Mouse (Mus musculus) urinary bladder, postnatal 25 days (tissue): ENCODE measurements around the gene Gm9844.

Experiments
- DNase-seq: peaks from one replicate; pipeline ENCODE4 v3.0.0; 2022; ENCODE audit warnings: low spot score

Gm9844 gene

DNA sequence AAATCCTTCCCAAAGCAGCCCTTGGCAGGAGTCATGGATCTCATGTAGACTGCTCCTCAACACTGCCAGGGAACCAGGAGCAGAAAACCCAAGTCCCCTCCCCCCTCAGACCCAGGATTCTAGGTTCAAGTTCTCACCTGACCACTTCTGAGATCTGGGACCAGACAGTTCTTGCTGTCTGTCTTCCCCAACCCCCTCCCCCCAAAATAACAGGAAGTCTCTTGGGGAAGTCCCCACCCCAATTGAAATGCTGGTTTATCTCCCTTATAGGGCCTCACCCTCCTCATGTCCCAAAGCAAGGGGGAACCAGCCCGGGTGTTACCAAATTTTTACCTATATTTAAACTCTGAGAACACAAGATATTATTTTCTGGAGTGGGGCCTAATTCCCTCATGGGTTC is 39.8 kb downstream of the Gm9844 start:
- DNase-seq: no peak

DNA sequence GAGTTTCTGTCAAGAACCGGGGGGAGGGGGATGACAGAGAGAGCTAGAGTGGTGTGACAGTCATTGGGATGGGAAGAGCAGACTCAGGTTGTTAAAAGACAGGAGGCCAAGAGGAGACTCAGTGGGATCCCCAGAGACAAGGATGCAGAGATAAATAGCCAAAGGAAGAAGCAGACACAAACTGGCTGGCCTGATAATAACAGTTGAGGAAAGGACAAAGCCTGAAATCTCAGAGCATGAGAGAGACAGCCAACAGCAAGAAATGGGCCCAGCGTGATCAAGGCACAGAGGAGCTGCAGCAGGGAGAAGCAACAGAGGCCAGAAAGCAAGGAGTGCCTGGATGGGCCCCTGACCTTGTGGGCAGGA is 40.2 kb downstream of the Gm9844 start:
- no peak for DNase-seq

DNA sequence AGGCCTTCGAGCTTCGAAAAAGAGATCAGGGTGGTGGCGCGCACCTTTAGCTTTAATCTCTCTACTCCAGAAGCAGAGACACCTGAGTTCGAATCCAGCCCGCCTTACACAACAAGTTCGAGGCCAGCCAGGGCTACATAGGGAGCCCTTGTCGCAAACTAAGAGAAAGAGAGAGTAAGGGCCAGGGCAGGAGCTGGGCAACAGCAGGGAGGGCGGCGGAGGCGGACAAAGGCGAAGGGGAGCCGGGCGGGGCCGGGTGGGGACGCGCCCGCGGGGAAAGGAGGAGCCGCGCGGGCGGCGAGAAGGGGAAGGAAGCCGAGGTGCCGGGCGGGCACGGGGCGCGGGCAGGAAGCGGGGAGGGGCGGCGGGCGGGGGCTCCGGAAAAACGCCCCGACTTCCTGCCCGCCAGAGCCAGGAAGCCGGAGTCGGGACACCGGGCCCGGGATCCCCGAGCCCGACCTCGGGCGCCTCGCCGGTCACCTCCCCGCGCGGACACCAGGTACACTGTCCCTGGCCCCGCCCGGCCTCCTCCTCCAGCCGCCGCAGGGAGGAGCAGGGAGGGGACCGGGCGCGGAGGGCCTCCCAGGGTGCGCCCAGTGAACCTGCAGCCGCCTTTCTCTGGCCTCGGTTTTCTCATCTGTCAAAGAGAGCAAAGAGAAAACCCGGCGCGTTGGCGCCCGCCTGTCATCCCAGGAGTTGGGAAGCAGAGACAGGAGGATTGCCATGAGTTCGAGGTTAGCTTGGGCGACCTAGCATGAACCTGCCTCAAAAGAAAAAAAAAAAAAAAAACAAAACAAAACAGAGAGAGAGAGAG is 40.8 kb downstream of the Gm9844 start, which contains the start of gene Arhgef1:
Gene Arhgef1, plus strand, starts transcription at position 283 of the 814 bp plus-strand sequence.
- DNase-seq: peak; percentile 63

DNA sequence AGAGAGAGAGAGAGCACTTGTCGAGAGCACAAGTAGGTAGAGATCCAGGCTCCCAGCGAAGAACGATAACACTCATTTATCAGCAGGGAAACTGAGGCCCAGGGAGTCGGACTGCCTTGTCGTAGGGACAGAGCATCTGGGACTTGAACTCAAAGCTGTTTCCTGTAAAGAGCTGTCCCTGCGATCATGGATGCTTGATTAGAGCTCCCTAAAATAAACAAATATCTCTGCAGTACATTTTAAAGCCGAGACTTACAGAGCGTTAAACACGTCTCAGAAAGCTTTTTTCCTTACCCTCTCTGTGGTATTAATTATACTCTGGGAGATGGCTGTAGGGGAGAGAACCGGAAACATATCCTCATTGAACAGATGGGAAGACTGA is 41.4 kb downstream of the Gm9844 start:
- no peak for DNase-seq

DNA sequence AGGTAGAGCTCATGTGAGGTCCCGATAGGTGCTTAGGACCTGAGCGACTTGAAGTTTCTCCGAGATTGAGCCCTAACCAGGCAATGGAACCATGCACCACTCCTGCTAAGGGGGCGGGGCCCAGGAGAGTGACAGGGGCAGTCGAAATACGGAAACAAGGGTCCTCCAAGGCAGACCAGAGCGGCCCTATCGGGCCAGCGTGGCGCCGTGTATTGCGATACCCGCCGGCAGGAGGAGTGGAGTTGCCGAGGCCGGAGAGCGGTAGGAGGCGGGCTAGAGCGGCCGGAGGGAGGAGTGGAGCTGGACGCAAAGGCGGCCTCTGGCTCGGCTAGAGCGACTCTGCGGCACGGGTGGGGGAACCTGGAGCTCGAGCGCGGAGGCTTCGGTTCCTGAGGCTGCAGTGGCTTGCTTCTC is 42.1 kb downstream of the Gm9844 start:
- DNase-seq: peak; percentile 89

DNA sequence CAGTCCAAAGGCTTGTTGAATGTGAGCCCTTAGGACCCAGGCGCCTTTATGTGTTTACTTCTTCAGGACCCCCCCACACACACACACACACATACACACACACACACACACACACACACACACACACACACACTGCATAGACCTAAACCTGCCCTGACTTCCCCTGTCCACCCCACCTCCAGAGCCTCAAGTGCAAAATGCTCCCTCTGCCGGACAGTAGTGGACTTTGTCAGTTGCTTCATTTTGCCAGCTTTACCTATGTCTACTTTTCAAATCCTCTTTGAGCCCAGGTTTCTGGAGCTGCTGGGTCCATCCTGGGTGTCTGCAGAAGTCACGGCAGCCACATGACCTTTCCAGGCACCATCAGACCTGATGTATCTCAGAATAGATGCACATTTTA is 42.9 kb downstream of the Gm9844 start:
- DNase-seq: peak; percentile 44

DNA sequence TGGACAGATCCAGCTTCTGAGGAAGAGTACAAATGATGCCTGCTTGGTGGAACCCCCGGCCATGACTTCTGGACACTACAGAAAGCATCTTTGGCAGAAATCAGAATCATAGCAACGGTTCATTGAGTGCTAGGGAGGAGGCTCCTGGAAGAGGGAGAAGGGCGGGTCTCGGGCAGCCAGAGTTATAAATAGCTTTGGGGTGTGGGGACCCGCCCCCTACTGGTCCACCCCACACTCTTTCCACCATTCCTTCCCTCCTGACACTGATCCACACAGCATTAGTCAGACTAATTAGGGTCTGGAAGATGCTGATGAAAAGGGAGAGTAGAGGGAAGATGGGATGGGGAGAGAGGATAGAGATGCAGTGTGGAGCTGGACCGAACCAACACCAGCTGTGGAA is 44.5 kb downstream of the Gm9844 start:
- DNase-seq: no peak

DNA sequence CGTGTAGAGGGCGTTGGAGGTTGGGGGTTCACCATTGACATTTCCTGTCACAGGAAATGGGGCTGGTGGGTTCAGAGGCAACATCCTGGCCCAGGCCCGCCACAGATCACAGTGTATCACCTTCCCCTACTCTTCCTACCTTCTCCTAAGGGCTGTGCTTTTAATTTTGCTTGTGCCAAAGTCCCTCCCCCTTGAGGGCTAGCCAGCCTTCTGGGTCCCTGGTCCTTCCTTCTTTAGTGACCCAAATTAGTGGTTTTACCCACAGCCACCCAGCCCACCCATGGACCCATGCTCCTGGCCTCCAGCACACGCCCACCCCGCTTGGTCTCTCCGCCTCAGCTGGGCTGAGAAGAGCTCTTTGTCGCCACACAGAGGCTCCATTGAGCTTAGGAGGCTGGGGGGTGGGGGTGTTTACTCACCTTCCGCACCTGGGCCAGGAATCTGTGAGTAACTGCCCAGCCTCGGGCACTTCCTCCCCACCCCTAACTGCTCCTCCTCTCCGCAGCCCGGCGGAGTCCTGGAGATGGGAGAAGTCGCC is 45.3 kb downstream of the Gm9844 start:
- no peak for DNase-seq
